Mouse (Mus musculus): ENCODE results near the gene Tmem109.

- TF ChIP-seq CTCF (conservative IDR thresholded peaks at IDR 0.05; ENCODE audit: low read length) (no peak), NANOG (IDR thresholded peaks at IDR 0.05; ENCODE audit: borderline replicate concordance, low read length) (no peak), POU5F1 (IDR thresholded peaks at IDR 0.05; ENCODE audit: borderline replicate concordance, low read length) (no peak)
Observed at GRCm38 (mm10) chr19:10920532-10920931, 38.7 kb upstream of the Tmem109 start, which contains the start of gene Zp1.

Measured in E14TG2a.4 (cell line).